Mouse (Mus musculus) kidney, embryonic 16.5 days (tissue): ENCODE measurements at regions not wholly inside any gene's neighbourhood (a gene's known extent, or its start where the extent isn't known, plus 50 kb on each side); places are given as distances from the start of the nearest gene placed in this dataset.

Source experiments
- ATAC-seq: fragments of 200-750 bp; cut with Nextera tagmentation; 2 replicates; pipeline ENCODE4 v1.8.0; 2017; ENCODE audit warnings: moderate TSS enrichment; ENCODE audit not compliant: low FRiP score, low TSS enrichment
- H3K27ac ChIP-seq: fragments of 300-500 bp; sonication (generic); 2 replicates; pipeline ENCODE4 v1.5.1; 2014; ENCODE audit warnings: low read length
- H3K27me3 ChIP-seq: fragments of 300-500 bp; sonication (generic); 2 replicates; pipeline ENCODE4 v1.6.1; 2014; ENCODE audit warnings: low read length, control low read depth, mixed read lengths; ENCODE audit not compliant: insufficient read depth
- H3K36me3 ChIP-seq: fragments of 300-500 bp; sonication (generic); 2 replicates; pipeline ENCODE4 v1.6.1; 2014; ENCODE audit warnings: low read length, control low read depth, mixed read lengths; ENCODE audit not compliant: insufficient read depth
- H3K4me1 ChIP-seq: fragments of 300-500 bp; sonication (generic); 2 replicates; pipeline ENCODE4 v1.6.1; 2014; ENCODE audit warnings: low read length, control low read depth, mixed read lengths; ENCODE audit not compliant: insufficient read depth
- H3K4me2 ChIP-seq: fragments of 300-500 bp; sonication (generic); replicated peaks from 2 replicates; pipeline ENCODE4 v1.6.1; 2014; ENCODE audit warnings: low read depth, low read length
- H3K4me3 ChIP-seq: fragments of 300-500 bp; sonication (generic); 2 replicates; pipeline ENCODE4 v1.5.1; 2014; ENCODE audit warnings: mild to moderate bottlenecking, low read length
- H3K9ac ChIP-seq: fragments of 300-500 bp; sonication (generic); replicated peaks from 2 replicates; pipeline ENCODE4 v1.6.1; 2014; ENCODE audit warnings: low read length
- H3K9me3 ChIP-seq: fragments of 300-500 bp; sonication (generic); 2 replicates; pipeline ENCODE4 v1.6.1; 2016; ENCODE audit warnings: low read length, control low read depth
- WGBS: fragments of 180-500 bp; shearing (Covaris S2); extraction: QIAGEN DNeasy Blood & Tissue Kit; methylation state at CpG from one replicate; pipeline ENCODE4 v1.1.7; 2014; 5-methylcytosine and 5-hydroxymethylcytosine counted together

DNA sequence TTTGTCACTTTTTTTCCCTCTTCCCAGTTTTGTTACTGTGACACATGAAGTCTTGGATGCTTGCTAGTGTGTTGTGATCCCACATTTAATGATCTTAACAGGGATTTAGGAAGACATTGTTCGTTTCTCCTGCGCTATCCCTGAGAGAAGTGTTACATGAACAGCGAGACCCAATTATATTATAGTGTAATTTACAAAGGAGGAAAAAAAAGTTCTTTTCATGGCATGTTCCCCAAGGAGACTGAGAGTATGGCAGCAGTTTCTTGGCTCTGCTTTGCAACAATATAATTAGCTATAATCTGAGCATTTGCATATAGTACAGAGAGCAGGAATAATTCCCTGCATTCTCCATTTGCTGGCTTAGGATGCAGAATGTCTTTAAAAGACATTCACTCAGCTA lies 168.6 kb downstream of the Insc start:
- Histone ChIP-seq H3K9me3 (peaks cover 2% of the 10 kb centered on the region; the same call in 1 of the 2 replicates), H3K27me3 (no peaks in the 10 kb centered on the region), H3K4me2 (no peak overlapping the region), H3K4me3 (no peak overlapping the region), H3K4me1 (no peaks in the 10 kb centered on the region), H3K9ac (no peak overlapping the region), H3K27ac (no peak overlapping the region), H3K36me3 (no peaks in the 10 kb centered on the region)
- 95% methylated on average over 3 of the region's 3 CpGs for WGBS
- ATAC-seq = no peak

DNA sequence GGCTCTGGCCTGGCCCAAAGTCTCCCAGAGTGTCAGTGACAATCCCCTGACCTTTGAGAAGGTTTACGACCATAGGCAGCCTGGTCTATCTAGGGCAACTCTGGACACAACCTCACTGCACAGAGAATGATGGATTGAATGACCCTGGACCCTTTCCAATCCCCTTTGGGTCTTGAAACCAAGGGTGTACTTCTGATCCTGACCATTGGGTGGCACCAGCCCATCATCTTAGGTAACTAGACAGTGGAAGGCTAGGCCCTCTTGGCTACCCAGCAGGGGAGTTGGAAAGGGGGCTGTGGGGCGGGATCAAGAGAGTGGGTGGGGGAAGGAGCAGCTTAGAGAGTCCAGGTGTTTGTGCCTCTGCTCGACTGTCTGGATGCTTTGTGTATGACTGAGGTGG lies 178.7 kb downstream of the Insc start:
- Histone ChIP-seq H3K4me1 (no peaks in the 10 kb centered on the region), H3K27ac (no peak overlapping the region), H3K36me3 (no peaks in the 10 kb centered on the region), H3K4me2 (no peak overlapping the region), H3K4me3 (no peak overlapping the region), H3K9me3 (no peaks in the 10 kb centered on the region), H3K27me3 (no peaks in the 10 kb centered on the region), H3K9ac (no peak overlapping the region)
- 3% methylated on average over 3 of the region's 3 CpGs for WGBS
- ATAC-seq = peak; percentile 76

DNA sequence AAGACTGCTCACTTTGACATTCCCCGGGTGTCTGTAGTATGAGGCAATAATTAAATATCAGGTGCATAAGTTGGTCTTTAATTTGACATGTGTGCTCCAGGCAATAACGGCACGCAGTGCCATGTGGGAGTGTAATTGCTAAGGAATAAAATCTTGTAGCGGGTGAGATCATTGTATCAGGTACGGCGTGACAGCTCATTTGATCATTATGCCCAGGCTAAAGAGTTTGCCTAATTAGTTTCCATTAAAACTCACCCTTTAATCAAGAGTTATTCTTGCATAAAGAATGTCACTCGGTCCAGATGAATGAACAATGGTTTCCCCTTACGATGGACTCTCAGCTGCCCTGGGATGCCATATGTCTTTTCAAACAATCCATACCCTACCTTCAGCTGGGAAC lies 190.4 kb downstream of the Insc start:
- 66% methylated on average over 8 of the region's 8 CpGs for WGBS
- no peaks in the 10 kb centered on the region for H3K27me3 ChIP-seq
- H3K27ac ChIP-seq = no peak overlapping the region
- no peak overlapping the region for H3K4me2 ChIP-seq
- H3K9ac ChIP-seq = no peak overlapping the region
- H3K36me3 ChIP-seq = no peaks in the 10 kb centered on the region
- ATAC-seq = no peak
- no peaks in the 10 kb centered on the region for H3K9me3 ChIP-seq
- H3K4me1 ChIP-seq = no peaks in the 10 kb centered on the region
- H3K4me3 ChIP-seq = no peak overlapping the region

DNA sequence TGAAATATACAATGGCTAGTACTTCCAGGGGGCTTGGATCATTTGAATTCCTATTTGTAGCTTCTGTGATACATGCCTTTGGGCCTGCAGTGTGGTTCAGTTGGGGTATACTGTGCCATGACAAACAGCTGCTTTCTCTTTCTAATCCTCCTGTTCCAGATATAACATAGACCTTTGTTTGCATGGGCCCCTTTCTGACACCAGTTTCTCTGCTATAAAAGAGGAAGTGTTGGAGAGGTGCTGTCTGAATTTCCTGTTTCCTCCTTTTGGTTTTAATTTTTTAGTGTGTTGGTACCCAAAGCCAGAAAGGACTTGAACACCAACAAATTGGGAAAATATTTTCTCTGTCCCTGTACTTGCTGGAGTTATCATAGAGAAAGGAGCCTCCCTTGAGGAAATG lies 207.3 kb downstream of the Insc start:
- no peak overlapping the region for H3K27ac ChIP-seq
- no peaks in the 10 kb centered on the region for H3K27me3 ChIP-seq
- H3K4me3 ChIP-seq = no peak overlapping the region
- H3K4me2 ChIP-seq = no peak overlapping the region
- H3K9me3 ChIP-seq = no peaks in the 10 kb centered on the region
- H3K9ac ChIP-seq = no peak overlapping the region
- no peaks in the 10 kb centered on the region for H3K36me3 ChIP-seq
- no peaks in the 10 kb centered on the region for H3K4me1 ChIP-seq
- ATAC-seq = no peak

DNA sequence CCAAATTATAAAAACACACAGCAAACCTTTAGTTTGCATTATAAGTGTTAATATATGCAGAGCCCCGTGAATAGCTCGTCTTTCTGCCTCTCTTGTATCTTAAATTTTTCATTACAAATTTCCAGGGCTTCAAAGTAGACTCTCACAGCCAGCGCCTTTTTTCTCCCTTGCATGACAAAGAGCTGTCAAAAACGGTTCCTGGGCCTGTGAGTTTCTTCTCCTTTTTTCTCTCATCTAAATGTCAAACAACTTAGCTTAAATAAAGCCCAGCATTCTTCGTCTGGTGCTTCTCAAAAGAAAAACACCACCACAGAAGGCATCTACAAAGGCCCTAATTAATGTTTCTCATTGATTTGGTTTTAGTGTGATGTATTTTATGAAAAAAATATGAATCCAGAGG lies 219.7 kb downstream of the Insc start:
- no peak overlapping the region for H3K9ac ChIP-seq
- no peaks in the 10 kb centered on the region for H3K9me3 ChIP-seq
- H3K4me3 ChIP-seq = no peak overlapping the region
- H3K27me3 ChIP-seq = no peaks in the 10 kb centered on the region
- ATAC-seq = no peak
- H3K4me2 ChIP-seq = no peak overlapping the region
- H3K4me1 ChIP-seq = no peaks in the 10 kb centered on the region
- 72% methylated on average over 5 of the region's 5 CpGs for WGBS
- no peaks in the 10 kb centered on the region for H3K36me3 ChIP-seq
- no peak overlapping the region for H3K27ac ChIP-seq

DNA sequence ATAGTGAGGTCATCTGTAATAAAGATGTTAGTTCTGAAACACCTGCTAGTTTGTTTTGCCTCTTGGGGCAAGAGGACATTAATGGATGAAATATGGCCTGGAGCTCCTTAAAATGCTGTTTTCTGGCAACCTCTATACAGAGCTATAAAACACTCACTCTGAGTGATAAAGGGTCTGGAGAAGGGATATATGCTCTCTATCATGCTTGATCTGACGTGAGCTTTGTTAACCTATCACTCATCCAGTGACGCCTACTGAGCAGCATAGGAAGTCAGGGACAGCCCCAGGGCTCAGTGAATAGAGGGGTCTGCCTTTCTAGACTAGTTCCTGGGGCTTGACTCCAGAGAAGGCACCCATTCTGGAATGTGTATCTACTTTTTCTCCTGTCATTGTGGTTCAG lies 222.4 kb downstream of the Insc start:
- no peak overlapping the region for H3K4me2 ChIP-seq
- ATAC-seq = peak; percentile 79
- no peaks in the 10 kb centered on the region for H3K4me1 ChIP-seq
- no peak overlapping the region for H3K27ac ChIP-seq
- H3K9ac ChIP-seq = no peak overlapping the region
- H3K36me3 ChIP-seq = no peaks in the 10 kb centered on the region
- no peak overlapping the region for H3K4me3 ChIP-seq
- H3K27me3 ChIP-seq = no peaks in the 10 kb centered on the region
- WGBS = 8% methylated on average over 2 of the region's 2 CpGs
- H3K9me3 ChIP-seq = no peaks in the 10 kb centered on the region

DNA sequence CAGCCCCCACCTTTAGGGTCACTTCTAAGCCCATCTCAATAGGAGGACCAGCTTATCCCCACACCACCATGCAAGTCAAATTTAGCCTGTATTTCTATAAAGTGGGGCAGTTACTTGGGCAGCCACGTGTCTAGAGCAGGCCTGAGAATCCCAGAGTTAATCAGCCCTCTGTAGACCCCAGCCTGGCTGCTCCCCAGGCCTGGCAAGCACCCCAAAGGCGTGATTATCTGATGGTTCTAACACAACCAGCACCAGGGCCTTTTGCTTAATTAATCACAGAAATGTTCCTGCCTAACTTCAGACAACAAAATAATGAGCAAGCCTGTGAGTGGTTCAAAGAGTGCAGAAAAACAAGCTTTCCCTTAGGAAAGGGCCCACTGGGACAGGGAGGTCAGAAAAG lies 243.0 kb downstream of the Insc start:
- Histone ChIP-seq H3K9me3 (no peaks in the 10 kb centered on the region), H3K9ac (no peak overlapping the region), H3K4me3 (no peak overlapping the region)

DNA sequence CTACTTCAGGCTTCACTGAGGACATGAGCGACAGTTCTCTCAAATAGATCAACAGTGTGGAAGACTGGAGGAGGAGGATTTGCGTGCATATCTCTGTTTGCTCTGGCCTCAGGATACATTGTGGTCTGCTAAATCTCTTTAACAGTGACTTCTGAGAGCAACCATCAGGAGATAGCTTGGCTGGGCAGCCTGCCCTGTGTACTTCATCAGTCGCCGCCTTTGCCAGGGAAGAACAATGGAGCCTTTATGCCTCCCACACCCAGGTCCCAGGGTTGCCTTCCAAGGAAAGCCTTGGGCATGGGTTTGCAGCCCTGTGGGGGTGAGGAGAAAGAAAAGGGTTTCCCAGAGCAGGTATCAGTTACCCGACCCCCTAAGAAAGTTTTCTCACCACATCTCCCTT lies 247.8 kb downstream of the Insc start:
- no peaks in the 10 kb centered on the region for H3K36me3 ChIP-seq
- no peaks in the 10 kb centered on the region for H3K9me3 ChIP-seq
- H3K27ac ChIP-seq = no peak overlapping the region
- no peak overlapping the region for H3K9ac ChIP-seq
- H3K4me3 ChIP-seq = no peak overlapping the region
- ATAC-seq = no peak
- H3K4me1 ChIP-seq = no peaks in the 10 kb centered on the region
- 61% methylated on average over 5 of the region's 5 CpGs for WGBS
- H3K4me2 ChIP-seq = no peak overlapping the region
- H3K27me3 ChIP-seq = no peaks in the 10 kb centered on the region

More for the DNA sequence above, 243.0 kb downstream of the Insc start:
- no peak for ATAC-seq
- Histone ChIP-seq H3K4me2 (no peak overlapping the region), H3K36me3 (no peaks in the 10 kb centered on the region), H3K27me3 (no peaks in the 10 kb centered on the region), H3K27ac (no peak overlapping the region), H3K4me1 (no peaks in the 10 kb centered on the region)
- WGBS = 46% methylated on average over 2 of the region's 2 CpGs

DNA sequence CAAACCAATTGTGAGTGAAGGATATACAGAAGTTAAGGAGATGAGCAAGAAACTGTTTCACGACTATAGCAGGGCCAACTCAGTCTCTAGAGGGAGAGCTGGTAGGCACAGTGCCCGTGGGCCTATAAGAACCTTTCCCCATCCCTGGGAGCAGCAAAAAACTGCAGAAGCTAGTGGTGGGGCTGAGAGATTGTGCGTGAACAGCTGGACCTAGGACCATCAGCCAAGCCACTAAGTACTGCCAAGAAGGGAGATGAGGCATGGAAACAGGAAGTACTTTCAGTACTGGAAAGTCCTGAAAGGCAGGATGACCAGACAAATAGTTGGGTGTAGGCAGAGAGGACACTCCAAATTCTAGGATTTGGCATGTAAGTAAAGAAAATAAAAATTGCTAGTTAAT lies 248.9 kb downstream of the Insc start:
- ATAC-seq = no peak
- 83% methylated on average over 3 of the region's 3 CpGs for WGBS
- H3K4me1 ChIP-seq = no peaks in the 10 kb centered on the region

DNA sequence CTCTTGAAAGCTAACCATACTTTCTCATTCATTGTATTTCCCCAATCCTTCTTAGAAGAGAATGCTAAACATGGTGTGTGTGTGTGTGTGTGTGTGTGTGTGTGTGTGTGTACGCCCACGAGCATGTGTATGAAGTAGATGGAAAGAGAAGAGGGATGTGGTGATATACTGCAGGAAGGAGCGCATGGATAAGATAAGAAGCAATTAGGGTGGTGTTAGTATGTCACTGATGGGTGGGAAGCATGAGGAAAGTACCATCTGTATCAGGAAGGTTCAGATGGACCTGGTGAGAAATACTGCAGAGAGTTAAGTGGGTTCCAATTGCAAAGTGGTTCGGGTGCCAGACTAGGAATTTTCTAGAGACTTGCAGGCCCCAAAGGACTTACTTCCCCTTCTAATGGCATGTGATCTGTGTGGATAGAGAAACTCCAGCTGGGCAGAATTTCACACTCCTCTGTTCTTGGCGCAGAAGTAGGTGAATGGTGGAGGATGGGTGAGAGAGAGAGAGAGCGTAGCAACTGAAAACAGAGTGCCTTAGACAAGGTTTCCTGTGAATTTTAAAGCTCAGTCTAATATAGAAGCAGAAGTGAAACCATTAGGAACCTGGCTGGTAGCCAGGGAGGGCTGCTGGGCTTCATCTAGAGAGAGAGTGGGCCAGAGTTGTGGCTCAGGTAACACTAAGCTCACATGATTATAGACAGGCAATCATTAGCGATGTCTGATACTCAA lies 257.5 kb downstream of the Insc start:
- Histone ChIP-seq H3K27me3 (no peaks in the 10 kb centered on the region), H3K9ac (no peak overlapping the region), H3K4me2 (no peak overlapping the region), H3K9me3 (no peaks in the 10 kb centered on the region), H3K36me3 (no peaks in the 10 kb centered on the region), H3K27ac (no peak overlapping the region), H3K4me3 (no peak overlapping the region), H3K4me1 (no peaks in the 10 kb centered on the region)
- no peak for ATAC-seq
- WGBS = 81% methylated on average over 7 of the region's 7 CpGs

More for the DNA sequence above, 248.9 kb downstream of the Insc start:
- H3K4me2 ChIP-seq = no peak overlapping the region
- H3K9me3 ChIP-seq = no peaks in the 10 kb centered on the region
- H3K27me3 ChIP-seq = no peaks in the 10 kb centered on the region
- H3K27ac ChIP-seq = no peak overlapping the region
- H3K4me3 ChIP-seq = no peak overlapping the region
- no peak overlapping the region for H3K9ac ChIP-seq
- no peaks in the 10 kb centered on the region for H3K36me3 ChIP-seq
